Mouse (Mus musculus) G1E (cell line): ENCODE data around the gene Tenm2.

Experiments used
- CTCF ChIP-seq: IDR thresholded peaks from 2 replicates; pipeline ENCODE4 v1.5.1; 2012; ENCODE audit warnings: low read depth, low read length, inconsistent platforms, mixed read lengths
- GATA1 ChIP-seq: IDR thresholded peaks from 2 replicates; pipeline ENCODE4 v1.6.1; 2012; ENCODE audit warnings: borderline replicate concordance, low read length, inconsistent platforms, mixed read lengths
- GATA2 ChIP-seq: IDR thresholded peaks from 2 replicates; pipeline ENCODE4 v1.6.1; 2012; ENCODE audit warnings: low read depth, low read length, inconsistent platforms, borderline replicate concordance
- TAL1 ChIP-seq: conservative IDR thresholded peaks from 2 replicates; pipeline ENCODE4 v1.6.1; 2012; ENCODE audit warnings: low read depth, low read length, inconsistent platforms, mixed read lengths

- TF ChIP-seq CTCF, result no peak
- no peak for TF ChIP-seq TAL1
- no peak for TF ChIP-seq GATA1
- no peak for TF ChIP-seq GATA2
These were observed 349.6 kb downstream of the Tenm2 start for GRCm38 (mm10) chr11:36886147-36886546.
